Mouse (Mus musculus) kidney, embryonic 14.5 days (tissue): Measurements from ENCODE around the gene Lrig1. TPM values are rescaled to one million over a fixed set of nuclear protein-coding genes. Genes with fewer than 3 reads are reported as not detected.

Experiments
- ATAC-seq: fragments of 200-750 bp; cut with Nextera tagmentation; 2 replicates; pipeline ENCODE4 v1.8.0; 2017; ENCODE audit warnings: moderate number of reproducible peaks, mild to moderate bottlenecking, moderate TSS enrichment, moderate library complexity; ENCODE audit not compliant: low FRiP score, low TSS enrichment
- H3K27ac ChIP-seq: fragments of 300-500 bp; sonication (generic); 2 replicates; pipeline ENCODE4 v1.5.1; 2014; ENCODE audit warnings: low read depth, mild to moderate bottlenecking, low read length, moderate library complexity, mixed read lengths
- H3K27me3 ChIP-seq: fragments of 300-500 bp; sonication (generic); 2 replicates; pipeline ENCODE4 v1.6.1; 2014; ENCODE audit warnings: mild to moderate bottlenecking, low read length; ENCODE audit not compliant: control insufficient read depth, insufficient read depth
- H3K36me3 ChIP-seq: fragments of 300-500 bp; sonication (generic); 2 replicates; pipeline ENCODE4 v1.6.1; 2014; ENCODE audit warnings: low read length, mixed read lengths; ENCODE audit not compliant: control insufficient read depth, insufficient read depth
- H3K4me1 ChIP-seq: fragments of 300-500 bp; sonication (generic); 2 replicates; pipeline ENCODE4 v1.6.1; 2014; ENCODE audit warnings: low read length, mixed read lengths; ENCODE audit not compliant: control insufficient read depth, insufficient read depth
- H3K4me2 ChIP-seq: fragments of 300-500 bp; sonication (generic); replicated peaks from 2 replicates; pipeline ENCODE4 v1.6.1; 2014; ENCODE audit warnings: low read depth, mild to moderate bottlenecking, low read length
- H3K4me3 ChIP-seq: fragments of 300-500 bp; sonication (generic); 2 replicates; pipeline ENCODE4 v1.5.1; 2014; ENCODE audit warnings: mild to moderate bottlenecking, low read length
- H3K9ac ChIP-seq: fragments of 300-500 bp; sonication (generic); 2 replicates; pipeline ENCODE4 v1.6.1; 2014; ENCODE audit warnings: low read depth, mild to moderate bottlenecking, low read length, moderate library complexity
- H3K9me3 ChIP-seq: fragments of 300-500 bp; sonication (generic); 2 replicates; pipeline ENCODE4 v1.6.1; 2016; ENCODE audit warnings: low read length; ENCODE audit not compliant: control insufficient read depth
- WGBS: fragments of 180-500 bp; shearing (Covaris S2); extraction: QIAGEN DNeasy Blood & Tissue Kit; methylation state at CpG from one replicate; pipeline ENCODE4 v1.1.7; 2014; 5-methylcytosine and 5-hydroxymethylcytosine counted together
- polyA plus RNA-seq: library from polyadenylated mRNA; unstranded; fragments of >200 nt; fragmentation: Nextera tagmentation; extraction: Ambion mirVana; gene quantifications from 2 replicates; pipeline ENCODE4 v1.2.1, GENCODE M21; 2014

Gene Lrig1
- polyA plus RNA-seq, 1 experiment from 2014 or later = 10.4 TPM

- H3K27me3 ChIP-seq = no peaks in the 10 kb centered on the region
- H3K36me3 ChIP-seq = no peaks in the 10 kb centered on the region
- no peak overlapping the region for H3K27ac ChIP-seq
- H3K4me1 ChIP-seq = peaks cover 10% of the 10 kb centered on the region; the same call in 1 of the 2 replicates
- ATAC-seq = peak; percentile 74
- no peak overlapping the region for H3K4me2 ChIP-seq
- H3K9ac ChIP-seq = no peak overlapping the region
- H3K9me3 ChIP-seq = no peaks in the 10 kb centered on the region
- H3K4me3 ChIP-seq = no peak overlapping the region
- 22% methylated on average over 7 of the region's 7 CpGs for whole genome bisulfite sequencing
Measured at GRCm38 (mm10) chr6:94640297-94640696, 59.7 kb downstream of the Lrig1 start.

DNA sequence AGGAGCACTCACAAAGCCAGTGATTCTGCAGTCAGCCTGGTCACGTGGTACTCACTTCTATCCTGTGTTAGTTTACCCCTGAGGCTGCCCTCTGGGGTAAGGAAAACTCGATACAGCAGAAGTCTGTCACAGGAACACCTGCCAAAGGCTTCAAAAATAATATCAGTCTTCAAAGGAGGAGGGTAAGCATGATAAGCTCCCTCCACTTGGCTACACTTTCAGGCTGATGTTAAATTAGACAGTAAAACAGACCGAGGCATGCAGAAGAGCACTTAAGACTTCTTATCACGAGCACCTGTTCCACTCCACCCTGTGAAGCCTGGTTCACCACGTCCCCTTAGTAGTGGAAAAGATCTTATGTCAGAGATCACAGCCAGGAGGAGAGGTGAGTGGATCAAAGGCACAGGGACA lies 62.9 kb downstream of the Lrig1 start:
- Histone ChIP-seq H3K4me3 (no peak overlapping the region), H3K27me3 (no peaks in the 10 kb centered on the region), H3K36me3 (no peaks in the 10 kb centered on the region), H3K4me1 (peaks cover 10% of the 10 kb centered on the region; the same call in 1 of the 2 replicates), H3K9me3 (no peaks in the 10 kb centered on the region), H3K9ac (no peak overlapping the region), H3K27ac (no peak overlapping the region), H3K4me2 (no peak overlapping the region)
- no peak for ATAC-seq
- WGBS = 33% methylated on average over 5 of the region's 5 CpGs

- Histone ChIP-seq H3K27ac (no peak overlapping the region), H3K9me3 (no peaks in the 10 kb centered on the region), H3K4me3 (no peak overlapping the region), H3K9ac (no peak overlapping the region), H3K36me3 (no peaks in the 10 kb centered on the region), H3K27me3 (no peaks in the 10 kb centered on the region), H3K4me2 (no peak overlapping the region), H3K4me1 (peaks cover 14% of the 10 kb centered on the region)
- ATAC-seq = no peak
- 50% methylated on average over 1 of the region's 1 CpGs for WGBS
Measured at GRCm38 (mm10) chr6:94635343-94635742, 64.6 kb downstream of the Lrig1 start.

DNA sequence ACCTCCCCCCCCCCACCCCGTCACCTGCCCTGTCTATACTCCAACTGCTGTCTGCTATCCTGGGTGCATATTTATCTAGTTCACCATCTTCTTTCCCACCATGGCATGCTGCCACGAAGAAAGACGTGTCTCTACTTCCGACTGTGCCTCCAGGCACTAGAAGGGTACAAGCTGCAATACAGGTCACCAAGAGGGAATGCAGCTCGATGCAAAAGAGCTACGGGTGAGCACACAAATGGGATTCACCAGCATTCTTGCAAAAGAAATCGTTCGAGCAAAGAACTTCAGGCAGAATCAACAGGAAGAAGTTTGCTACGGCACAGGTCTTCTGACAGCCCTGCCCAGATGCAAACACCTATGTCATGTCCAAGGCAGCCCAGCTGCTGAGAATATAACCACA lies 65.2 kb downstream of the Lrig1 start:
- H3K4me3 ChIP-seq = no peak overlapping the region
- peaks cover 13% of the 10 kb centered on the region; the same call in 1 of the 2 replicates for H3K4me1 ChIP-seq
- H3K27me3 ChIP-seq = no peaks in the 10 kb centered on the region
- H3K9me3 ChIP-seq = no peaks in the 10 kb centered on the region
- no peak overlapping the region for H3K4me2 ChIP-seq
- no peak for ATAC-seq
- no peaks in the 10 kb centered on the region for H3K36me3 ChIP-seq
- 67% methylated on average over 9 of the region's 9 CpGs for WGBS
- no peak overlapping the region for H3K27ac ChIP-seq
- H3K9ac ChIP-seq = no peak overlapping the region

DNA sequence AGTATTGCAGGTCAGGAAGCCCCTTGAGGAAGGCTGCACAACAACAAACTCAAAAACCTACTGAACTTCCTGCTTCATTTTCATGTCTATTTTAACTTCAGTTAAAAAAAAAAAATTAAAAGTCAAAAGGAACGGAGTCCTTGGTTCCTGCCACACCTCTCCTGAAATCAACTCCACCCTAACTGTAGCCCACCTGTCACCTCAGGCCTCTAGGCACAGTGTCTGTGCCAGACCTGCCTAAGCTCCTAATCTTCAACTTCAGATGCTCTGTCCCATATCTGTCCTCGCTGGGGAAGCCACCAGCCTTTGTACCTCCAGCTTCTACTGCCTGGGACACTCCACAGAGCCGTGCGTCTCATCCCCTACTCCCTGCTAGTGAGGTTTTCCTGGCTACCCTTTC lies 65.7 kb downstream of the Lrig1 start:
- no peak overlapping the region for H3K9ac ChIP-seq
- no peaks in the 10 kb centered on the region for H3K27me3 ChIP-seq
- no peak for ATAC-seq
- no peaks in the 10 kb centered on the region for H3K36me3 ChIP-seq
- WGBS = 78% methylated on average over 4 of the region's 4 CpGs
- H3K27ac ChIP-seq = no peak overlapping the region
- H3K4me1 ChIP-seq = peaks cover 13% of the 10 kb centered on the region; the same call in 1 of the 2 replicates
- H3K9me3 ChIP-seq = no peaks in the 10 kb centered on the region
- H3K4me2 ChIP-seq = no peak overlapping the region
- H3K4me3 ChIP-seq = no peak overlapping the region

DNA sequence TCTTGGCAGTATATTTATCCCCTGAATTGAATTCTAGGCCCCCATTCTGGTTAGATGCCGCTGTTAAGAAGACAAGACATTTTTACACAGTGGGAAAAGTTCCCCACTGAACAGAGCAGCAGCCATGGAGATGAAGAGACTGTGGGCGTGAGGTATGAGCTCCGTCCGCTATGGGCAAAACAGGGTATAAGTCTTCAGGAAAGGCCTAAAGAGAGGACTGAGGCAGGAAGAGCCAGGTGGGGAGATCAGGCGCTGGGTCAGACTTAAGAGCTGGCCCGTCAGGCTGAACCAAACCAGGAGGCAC lies 68.2 kb downstream of the Lrig1 start:
- no peak for ATAC-seq
- no peaks in the 10 kb centered on the region for H3K9me3 ChIP-seq
- peaks cover 9% of the 10 kb centered on the region; the same call in 1 of the 2 replicates for H3K4me1 ChIP-seq
- H3K27ac ChIP-seq = peak overlapping the region; percentile 18; the same call in 1 of the 2 replicates
- no peak overlapping the region for H3K4me3 ChIP-seq
- peaks cover 3% of the 10 kb centered on the region; the same call in 1 of the 2 replicates for H3K36me3 ChIP-seq
- H3K9ac ChIP-seq = no peak overlapping the region
- 93% methylated on average over 6 of the region's 6 CpGs for WGBS
- H3K4me2 ChIP-seq = no peak overlapping the region
- H3K27me3 ChIP-seq = no peaks in the 10 kb centered on the region

- 0 out of 2 replicates have a peak, but pooled peaks have one; percentile 32 for ATAC-seq
Measured at GRCm38 (mm10) chr6:94631051-94631778, 68.7 kb downstream of the Lrig1 start.

DNA sequence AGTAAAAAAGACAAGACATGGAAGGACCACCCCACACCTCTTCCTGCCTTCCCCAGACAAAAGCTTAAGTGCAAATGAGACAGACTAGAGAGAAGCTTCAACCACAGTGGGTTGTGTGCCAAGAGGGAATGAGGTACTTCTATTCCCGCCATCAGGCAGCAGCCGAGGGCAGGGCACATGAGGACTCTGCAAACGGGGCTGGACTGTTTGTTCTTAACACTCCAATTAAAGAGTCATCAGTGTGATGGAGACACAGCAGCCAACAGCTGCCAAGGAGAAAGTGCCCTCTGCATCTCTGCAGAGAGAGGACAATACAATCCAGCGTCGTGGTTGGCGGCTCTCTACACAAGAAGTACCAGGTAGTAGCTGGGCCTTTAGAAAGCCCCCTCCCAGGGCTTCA lies 71.2 kb downstream of the Lrig1 start:
- no peak for ATAC-seq

More at GRCm38 (mm10) chr6:94631051-94631778, 68.7 kb downstream of the Lrig1 start:
- Histone ChIP-seq H3K4me3 (no peak overlapping the region), H3K4me2 (no peak overlapping the region), H3K4me1 (peaks cover 13% of the 10 kb centered on the region), H3K36me3 (peaks cover 3% of the 10 kb centered on the region; the same call in 1 of the 2 replicates), H3K27ac (peak overlapping the region; percentile 18; the same call in 1 of the 2 replicates), H3K9ac (0 out of 2 replicates have a peak overlapping the region, but pooled peaks have one; percentile 24), H3K27me3 (no peaks in the 10 kb centered on the region), H3K9me3 (no peaks in the 10 kb centered on the region)
- 64% methylated on average over 7 of the region's 7 CpGs for WGBS

More for the DNA sequence above, 71.2 kb downstream of the Lrig1 start:
- no peak overlapping the region for H3K4me2 ChIP-seq
- no peak overlapping the region for H3K4me3 ChIP-seq
- H3K4me1 ChIP-seq = peaks cover 20% of the 10 kb centered on the region
- H3K27ac ChIP-seq = no peak overlapping the region
- peaks cover 3% of the 10 kb centered on the region; the same call in 1 of the 2 replicates for H3K36me3 ChIP-seq
- no peaks in the 10 kb centered on the region for H3K9me3 ChIP-seq
- no peaks in the 10 kb centered on the region for H3K27me3 ChIP-seq
- 74% methylated on average over 6 of the region's 6 CpGs for WGBS
- H3K9ac ChIP-seq = no peak overlapping the region
